Comparison of ENCODE assay signal across 8 mouse cellular contexts in genomic region chr4:155601091-155601996, GRCm38 (mm10). TPM values are rescaled to one million over a fixed set of nuclear protein-coding genes. Genes with fewer than 3 reads are reported as not detected.
DNase-seq lines count a peak whose midpoint lies in the region; ATAC-seq lines count a peak whose summit lies in the region.

Gene Slc35e2 (plus strand): TSS chr4:155601416.

- peak within 1 kb of the TSS; percentile 86 for H3K9ac ChIP-seq in forebrain, embryonic 11.5 days (ENCODE audit: low read length)
- peak within 1 kb of the TSS; percentile 97 for H3K9ac ChIP-seq in heart, embryonic 16.5 days (ENCODE audit: low read length)
- peak within 1 kb of the TSS; percentile 92 for H3K9ac ChIP-seq in liver, embryonic 15.5 days
- peak within 1 kb of the TSS; percentile 97 for H3K9ac ChIP-seq in neural tube, embryonic 12.5 days

- no peaks in the 10 kb centered on the region; the same call in 1 of the 2 replicates for H3K36me3 ChIP-seq in forebrain, embryonic 11.5 days (ENCODE audit: control insufficient read depth, insufficient read depth, low read length)
- peaks cover 2% of the 10 kb centered on the region; the same call in 1 of the 2 replicates for H3K36me3 ChIP-seq in heart, embryonic 16.5 days (ENCODE audit: control insufficient read depth, insufficient read depth)
- peaks cover 23% of the 10 kb centered on the region for H3K36me3 ChIP-seq in liver, embryonic 15.5 days (replicated peaks)
- H3K36me3 ChIP-seq in neural tube, embryonic 12.5 days = peaks cover 8% of the 10 kb centered on the region; the same call in 1 of the 2 replicates

- DNase-seq in CD8-positive naive resting alpha-beta T cell, adult 2 months (ENCODE audit: low read depth in 2 of 2, low spot score in 2 of 2) = peak; percentile 86 to 94
- DNase-seq in c-Kit-positive CD71-negative TER-119-negative erythroid progenitor cells, embryonic 14.5 days (ENCODE audit: low read depth) = peak; percentile 91
- DNase-seq in forebrain, embryonic 11.5 days (ENCODE audit: low spot score) = peak; percentile 99
- peak; percentile 93 to 97 for DNase-seq in kidney, postnatal 36 days
- peak; percentile 92 for DNase-seq in telencephalon, adult 2 months (ENCODE audit: low read depth, low spot score)

- peak within 1 kb of the TSS; percentile 95 for H3K27ac ChIP-seq in forebrain, embryonic 11.5 days (ENCODE audit: low read depth, low read length)
- H3K27ac ChIP-seq in heart, embryonic 16.5 days (ENCODE audit: low read length) = peak within 1 kb of the TSS; percentile 99
- H3K27ac ChIP-seq in liver, embryonic 15.5 days (replicated peaks) = peak within 1 kb of the TSS; percentile 97
- H3K27ac ChIP-seq in neural tube, embryonic 12.5 days = peak within 1 kb of the TSS; percentile 97

- peak; percentile 93 for ATAC-seq in forebrain, embryonic 11.5 days (replicated peaks; ENCODE audit: low FRiP score)
- peak; percentile 94 for ATAC-seq in heart, embryonic 16.5 days (replicated peaks; ENCODE audit: extremely low read depth, insufficient read depth, low FRiP score)
- ATAC-seq in liver, embryonic 15.5 days (ENCODE audit: insufficient read depth) = peak; percentile 95
- peak; percentile 97 for ATAC-seq in neural tube, embryonic 12.5 days (ENCODE audit: low FRiP score, low read depth)

- H3K27me3 ChIP-seq in forebrain, embryonic 11.5 days (ENCODE audit: control insufficient read depth, insufficient read depth, low read length) = no peaks in the 10 kb centered on the region
- no peaks in the 10 kb centered on the region for H3K27me3 ChIP-seq in heart, embryonic 16.5 days (ENCODE audit: control insufficient read depth, insufficient read depth, low read length)
- no peaks in the 10 kb centered on the region for H3K27me3 ChIP-seq in liver, embryonic 15.5 days
- H3K27me3 ChIP-seq in neural tube, embryonic 12.5 days (replicated peaks) = no peaks in the 10 kb centered on the region

- H3K9me3 ChIP-seq in forebrain, embryonic 11.5 days (ENCODE audit: control insufficient read depth, low read length) = no peaks in the 10 kb centered on the region
- no peaks in the 10 kb centered on the region for H3K9me3 ChIP-seq in heart, embryonic 16.5 days (replicated peaks; ENCODE audit: control insufficient read depth, low read length)
- H3K9me3 ChIP-seq in liver, embryonic 15.5 days (replicated peaks) = no peaks in the 10 kb centered on the region
- H3K9me3 ChIP-seq in neural tube, embryonic 12.5 days = no peaks in the 10 kb centered on the region

- under 1% methylated on average over 58 of the region's 65 CpGs for WGBS in forebrain, embryonic 11.5 days
- WGBS in heart, embryonic 16.5 days = under 1% methylated on average over 63 of the region's 65 CpGs
- under 1% methylated on average over 61 of the region's 65 CpGs for WGBS in liver, embryonic 15.5 days (ENCODE audit: insufficient replicate concordance)
- WGBS in neural tube, embryonic 12.5 days = under 1% methylated on average over 61 of the region's 65 CpGs

- no peaks in the 10 kb centered on the region; the same call in 1 of the 2 replicates for H3K4me1 ChIP-seq in forebrain, embryonic 11.5 days (replicated peaks; ENCODE audit: control insufficient read depth, insufficient read depth, low read length)
- peaks cover 7% of the 10 kb centered on the region for H3K4me1 ChIP-seq in heart, embryonic 16.5 days (ENCODE audit: control insufficient read depth, insufficient read depth, low read length)
- H3K4me1 ChIP-seq in liver, embryonic 15.5 days (replicated peaks) = peaks cover 72% of the 10 kb centered on the region
- peaks cover 9% of the 10 kb centered on the region; the same call in 1 of the 2 replicates for H3K4me1 ChIP-seq in neural tube, embryonic 12.5 days

- H3K4me3 ChIP-seq in forebrain, embryonic 11.5 days (ENCODE audit: low read depth, low read length) = peak within 1 kb of the TSS; percentile 92
- H3K4me3 ChIP-seq in heart, embryonic 16.5 days (ENCODE audit: low read length) = peak within 1 kb of the TSS; percentile 99
- H3K4me3 ChIP-seq in liver, embryonic 15.5 days (replicated peaks) = peak within 1 kb of the TSS; percentile 98
- H3K4me3 ChIP-seq in neural tube, embryonic 12.5 days = peak within 1 kb of the TSS; percentile 98

- H3K4me2 ChIP-seq in forebrain, embryonic 11.5 days (ENCODE audit: low read depth, low read length, severe bottlenecking) = peak within 1 kb of the TSS; percentile 89
- H3K4me2 ChIP-seq in heart, embryonic 16.5 days (ENCODE audit: low read depth, low read length) = peak within 1 kb of the TSS; percentile 94
- H3K4me2 ChIP-seq in liver, embryonic 15.5 days = peak within 1 kb of the TSS; percentile 94
- H3K4me2 ChIP-seq in neural tube, embryonic 12.5 days (replicated peaks) = peak within 1 kb of the TSS; percentile 95

RNA-seq across cellular contexts. Expression of gene Slc35e2, which starts in this region (rescaled TPM):
- polyA plus RNA-seq in forebrain, embryonic 11.5 days (2014; fragmentation: Nextera tagmentation; extraction: Ambion mirVana) = 16.0 and 16.5 TPM in 2 replicates
- polyA plus RNA-seq in heart, embryonic 16.5 days (2015; fragmentation: Nextera tagmentation; extraction: Ambion mirVana) = 5.7 and 5.8 TPM in 2 replicates
- 5.4 and 5.9 TPM in 2 replicates for polyA plus RNA-seq in liver, embryonic 15.5 days (2015; fragmentation: Nextera tagmentation; extraction: Ambion mirVana)
- polyA plus RNA-seq in neural tube, embryonic 12.5 days (2016; fragmentation: Nextera tagmentation; extraction: Ambion mirVana) = 16.2 and 16.7 TPM in 2 replicates

Comparison
In these comparisons a context has a peak if more than half of its experiments do, and no peak if none do; other contexts are left out.
1. Peak in every context shown above with its lines: DNase-seq, ATAC-seq, H3K4me3 ChIP-seq and H3K27ac ChIP-seq.